Mouse (Mus musculus) kidney, adult 11 months (tissue): Measurements from ENCODE around the gene Idh3a.

Source experiments
- DNase-seq: peaks from one replicate; pipeline ENCODE4 v3.0.0; 2022

Idh3a gene

DNA sequence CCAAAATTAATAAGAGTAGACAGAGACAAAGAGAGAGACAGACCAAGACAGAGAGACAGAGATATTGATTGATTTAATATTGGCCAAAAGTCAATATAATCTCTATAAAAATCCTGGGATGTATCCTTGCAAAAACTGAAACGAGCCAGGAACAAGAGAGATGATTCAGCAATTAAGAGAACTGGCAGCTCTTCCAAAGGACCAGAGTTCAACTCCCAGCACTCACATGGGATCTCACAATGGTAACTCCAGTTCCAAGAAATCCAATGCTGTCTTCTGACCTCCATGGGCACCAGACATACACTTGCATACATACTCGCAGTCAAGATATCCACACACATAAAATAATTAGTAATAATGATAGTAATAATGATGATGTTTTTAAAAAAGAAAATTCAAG is 66.6 kb downstream of the Idh3a start:
- DNase-seq: no peak
